Mouse (Mus musculus) cortical plate, adult 2 months (tissue): ENCODE measurements around the gene Cherp.
A peak's percentile ranks its signal among the peaks of the same experiment; 100 is the strongest.

Source experiments
- CTCF ChIP-seq: fragments of 200-500 bp; IDR thresholded peaks from 2 replicates; pipeline ENCODE4 v1.5.1; 2011; ENCODE audit warnings: mild to moderate bottlenecking, control low read depth, low read length; ENCODE audit not compliant: insufficient read depth; ENCODE audit errors: extremely low read depth
- POLR2A ChIP-seq: fragments of 200-500 bp; IDR thresholded peaks from 2 replicates; pipeline ENCODE4 v1.6.1; 2011; ENCODE audit warnings: mild to moderate bottlenecking, low read length, control low read depth; ENCODE audit not compliant: insufficient read depth; ENCODE audit errors: extremely low read depth

DNA sequence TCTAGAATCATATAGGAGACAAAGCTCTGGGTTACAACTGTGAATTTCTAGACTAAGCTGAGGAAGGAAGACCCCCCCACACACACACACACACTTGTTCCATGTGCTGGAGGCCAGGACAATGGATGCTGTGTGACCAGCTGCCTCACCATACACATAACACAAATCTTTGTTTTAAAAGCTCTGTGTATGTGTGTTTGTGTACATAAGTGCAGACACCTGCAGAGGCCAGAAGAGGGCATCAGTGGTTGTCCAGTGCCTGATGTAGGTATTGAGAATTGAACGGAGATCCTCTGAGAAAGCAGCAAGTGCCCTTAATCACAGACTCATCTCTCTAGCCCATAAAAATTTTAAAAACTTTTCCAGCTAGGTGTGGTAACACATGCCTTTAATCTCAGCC lies 52.1 kb downstream of the Cherp start:
- TF ChIP-seq CTCF (0 out of 2 replicates have a peak, but pooled peaks have one; percentile 14), POLR2A (no peak)
